Mouse (Mus musculus) embryonic facial prominence, embryonic 12.5 days (tissue): ENCODE measurements around the gene Sec22c. TPM values are rescaled to one million over a fixed set of nuclear protein-coding genes. Genes with fewer than 3 reads are reported as not detected.
A peak's percentile ranks its signal among the peaks of the same experiment; 100 is the strongest.

ENCODE experiments used
- ATAC-seq: fragments of 200-750 bp; cut with Nextera tagmentation; 2 replicates; pipeline ENCODE4 v1.8.0; 2017; ENCODE audit not compliant: insufficient number of reproducible peaks, insufficient read depth, low FRiP score, low TSS enrichment
- H3K27ac ChIP-seq: fragments of 300-500 bp; sonication (generic); 2 replicates; pipeline ENCODE4 v1.5.1; 2016; ENCODE audit warnings: mild to moderate bottlenecking
- H3K27me3 ChIP-seq: fragments of 300-500 bp; sonication (generic); 2 replicates; pipeline ENCODE4 v1.6.1; 2016; ENCODE audit warnings: mild to moderate bottlenecking, moderate library complexity
- H3K36me3 ChIP-seq: fragments of 300-500 bp; sonication (generic); 2 replicates; pipeline ENCODE4 v1.6.1; 2016; ENCODE audit warnings: mild to moderate bottlenecking
- H3K4me1 ChIP-seq: fragments of 300-500 bp; sonication (generic); 2 replicates; pipeline ENCODE4 v1.6.1; 2016
- H3K4me2 ChIP-seq: fragments of 300-500 bp; sonication (generic); replicated peaks from 2 replicates; pipeline ENCODE4 v1.6.1; 2016; ENCODE audit warnings: mild to moderate bottlenecking, moderate library complexity
- H3K4me3 ChIP-seq: fragments of 300-500 bp; sonication (generic); 2 replicates; pipeline ENCODE4 v1.5.1; 2016; ENCODE audit warnings: mild to moderate bottlenecking
- H3K9ac ChIP-seq: fragments of 300-500 bp; sonication (generic); 2 replicates; pipeline ENCODE4 v1.6.1; 2016; ENCODE audit warnings: mild to moderate bottlenecking, moderate library complexity
- H3K9me3 ChIP-seq: fragments of 300-500 bp; sonication (generic); 2 replicates; pipeline ENCODE4 v1.6.1; 2016; ENCODE audit warnings: mild to moderate bottlenecking, moderate library complexity
- WGBS: fragments of 180-500 bp; shearing (Covaris S2); methylation state at CpG from one replicate; pipeline ENCODE4 v1.1.7; 2016; 5-methylcytosine and 5-hydroxymethylcytosine counted together
- polyA plus RNA-seq: library from polyadenylated mRNA; unstranded; fragments of >200 nt; fragmentation: Nextera tagmentation; extraction: Ambion mirVana; gene quantifications from 2 replicates; pipeline ENCODE4 v1.2.1, GENCODE M21; 2016

The Sec22c gene
- polyA plus RNA-seq, 1 experiment from 2014 or later = 18.0 TPM

DNA sequence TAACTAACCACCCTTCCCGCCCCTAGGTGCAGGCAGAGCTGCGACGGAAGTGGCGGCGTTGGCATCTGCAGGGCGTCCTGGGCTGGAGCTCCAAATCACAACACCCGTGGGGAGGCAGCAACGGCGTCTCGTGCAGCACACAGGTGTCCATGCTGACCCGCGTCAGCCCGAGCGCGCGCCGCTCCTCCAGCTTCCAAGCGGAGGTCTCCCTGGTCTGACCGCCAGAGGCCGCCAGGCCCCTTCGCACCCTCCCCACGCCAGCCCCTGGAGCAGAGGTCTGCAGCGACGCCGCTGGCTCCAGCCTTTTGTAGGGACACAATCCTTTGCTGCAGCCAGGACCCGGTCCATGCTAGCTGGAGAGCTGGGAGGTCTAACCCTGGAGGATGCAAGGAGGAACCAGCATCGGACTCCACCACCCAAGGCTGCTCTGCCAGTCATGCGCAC is 35.9 kb downstream of the Sec22c start:
- ATAC-seq = peak; percentile 37; the same call in 1 of the 2 replicates

DNA sequence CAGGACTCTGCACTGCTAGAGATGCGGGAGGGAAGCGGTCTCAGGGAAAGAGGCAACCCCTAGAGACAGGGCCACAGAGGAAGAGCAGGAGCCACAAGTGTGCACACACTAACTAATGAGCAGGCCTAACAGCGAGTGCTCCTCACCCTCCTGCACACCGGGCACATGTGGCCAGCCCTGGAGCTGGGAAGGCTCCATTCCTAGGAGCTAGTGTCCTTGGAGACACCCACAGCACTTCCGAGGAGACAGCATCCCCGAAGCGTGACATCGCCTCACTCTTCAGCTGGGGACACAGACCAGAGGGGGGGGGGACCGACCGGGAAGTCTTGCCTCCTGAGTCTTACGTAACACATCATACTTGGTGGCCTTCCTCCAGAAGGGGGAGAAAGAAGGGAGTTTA is 37.5 kb downstream of the Sec22c start:
- ATAC-seq = no peak; the same call in 1 of the 2 replicates
- H3K36me3 ChIP-seq = no peaks in the 10 kb centered on the region
- H3K9ac ChIP-seq = no peak overlapping the region
- peaks cover 40% of the 10 kb centered on the region for H3K27me3 ChIP-seq
- H3K4me3 ChIP-seq = no peak overlapping the region
- no peak overlapping the region for H3K4me2 ChIP-seq
- WGBS = 80% methylated on average over 11 of the region's 11 CpGs
- no peaks in the 10 kb centered on the region for H3K9me3 ChIP-seq
- H3K27ac ChIP-seq = no peak overlapping the region
- peaks cover 16% of the 10 kb centered on the region; the same call in 1 of the 2 replicates for H3K4me1 ChIP-seq

More for the DNA sequence above, 35.9 kb downstream of the Sec22c start:
- peaks cover 40% of the 10 kb centered on the region for H3K27me3 ChIP-seq
- no peak overlapping the region for H3K27ac ChIP-seq
- no peaks in the 10 kb centered on the region for H3K36me3 ChIP-seq
- H3K9me3 ChIP-seq = no peaks in the 10 kb centered on the region
- H3K4me1 ChIP-seq = peaks cover 16% of the 10 kb centered on the region; the same call in 1 of the 2 replicates
- peak overlapping the region; percentile 32 for H3K4me3 ChIP-seq
- H3K9ac ChIP-seq = peak overlapping the region; percentile 49; the same call in 1 of the 2 replicates
- WGBS = under 1% methylated on average over 28 of the region's 28 CpGs
- peak overlapping the region; percentile 63 for H3K4me2 ChIP-seq

DNA sequence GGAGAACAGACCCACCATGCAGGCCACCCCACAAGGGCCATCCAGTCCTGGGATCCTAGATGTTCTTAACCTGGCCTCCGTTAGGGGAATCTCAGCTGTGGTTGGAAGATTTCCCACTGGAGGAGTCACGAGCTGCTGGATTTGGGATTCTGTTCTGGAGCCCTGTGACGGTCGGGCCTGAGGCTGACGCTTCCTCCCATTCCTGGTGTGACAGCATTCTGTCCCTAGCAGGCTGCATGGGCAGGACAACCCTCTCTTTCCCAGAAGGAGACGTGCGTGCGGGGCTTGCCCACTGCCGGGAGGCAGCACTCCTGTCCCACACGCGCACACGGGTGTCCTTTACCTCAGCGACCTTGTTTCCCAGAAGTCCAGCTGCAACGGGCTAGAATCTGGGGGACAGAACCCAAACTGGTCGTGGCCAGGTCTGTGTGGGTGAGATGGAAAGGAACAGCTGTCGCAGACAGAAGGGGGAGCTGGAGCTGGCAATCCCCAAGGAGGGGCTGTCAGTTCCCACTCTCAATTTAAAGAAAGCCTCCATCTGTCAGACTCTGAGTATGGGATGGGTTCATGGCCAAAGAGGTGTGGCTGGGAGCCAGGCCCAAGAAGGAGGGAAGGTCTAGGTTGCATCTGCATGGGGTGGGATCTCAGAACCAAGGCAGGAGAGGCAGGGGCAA is 38.2 kb downstream of the Sec22c start:
- 0 out of 2 replicates have a peak overlapping the region, but pooled peaks have one; percentile 10 for H3K9ac ChIP-seq
- H3K4me2 ChIP-seq = no peak overlapping the region
- H3K4me3 ChIP-seq = no peak overlapping the region
- 67% methylated on average over 16 of the region's 16 CpGs for WGBS
- ATAC-seq = no peak
- H3K27me3 ChIP-seq = peaks cover 40% of the 10 kb centered on the region
- no peaks in the 10 kb centered on the region for H3K36me3 ChIP-seq
- H3K9me3 ChIP-seq = no peaks in the 10 kb centered on the region
- H3K27ac ChIP-seq = no peak overlapping the region
- peaks cover 13% of the 10 kb centered on the region; the same call in 1 of the 2 replicates for H3K4me1 ChIP-seq

DNA sequence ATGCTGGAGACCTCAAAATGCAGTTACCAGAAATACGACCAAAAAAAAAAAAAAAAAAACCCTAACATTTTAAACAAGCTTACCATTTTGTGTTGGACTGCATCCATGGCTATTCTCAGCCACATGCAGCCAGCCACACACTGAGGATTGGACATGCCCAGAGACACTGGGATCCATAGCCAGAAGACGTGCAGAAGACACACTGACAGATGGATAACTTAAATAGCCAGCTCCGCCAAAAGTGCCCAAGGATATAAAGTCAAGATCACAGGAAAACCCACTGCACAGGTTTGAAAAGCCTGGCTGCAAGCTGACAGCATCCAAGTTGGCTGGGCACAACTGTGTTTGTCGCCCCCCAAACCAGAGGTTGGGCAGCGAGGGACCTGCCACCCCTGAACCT is 41.2 kb downstream of the Sec22c start:
- WGBS = 84% methylated on average over 5 of the region's 5 CpGs
- Histone ChIP-seq H3K4me2 (no peak overlapping the region), H3K9ac (no peak overlapping the region), H3K9me3 (no peaks in the 10 kb centered on the region), H3K27ac (no peak overlapping the region), H3K27me3 (peaks cover 22% of the 10 kb centered on the region), H3K36me3 (no peaks in the 10 kb centered on the region), H3K4me3 (no peak overlapping the region), H3K4me1 (0 out of 2 replicates have a peak, but pooled peaks cover 3% of the 10 kb centered on the region)
- no peak for ATAC-seq

DNA sequence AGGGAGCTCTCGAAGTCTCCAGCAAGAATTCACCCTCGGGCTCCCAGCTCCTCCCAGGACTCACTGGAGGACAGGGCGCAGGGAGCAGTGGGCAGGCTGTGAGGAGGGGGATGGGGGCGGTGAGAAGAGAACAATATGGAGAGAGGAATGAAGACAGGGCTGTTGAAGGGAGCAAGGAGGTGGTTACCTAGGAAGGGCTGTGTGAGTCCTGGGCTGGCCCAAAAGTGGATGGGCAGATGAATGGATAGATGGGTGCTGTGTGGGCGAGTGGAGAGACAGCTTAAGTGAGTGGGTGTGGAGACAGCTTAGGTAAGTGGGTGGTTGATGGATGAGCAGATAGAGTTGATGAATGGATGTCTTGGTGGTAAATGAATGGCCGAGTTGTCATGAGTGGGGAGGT is 41.8 kb downstream of the Sec22c start:
- Histone ChIP-seq H3K36me3 (no peaks in the 10 kb centered on the region), H3K9me3 (no peaks in the 10 kb centered on the region), H3K4me2 (no peak overlapping the region), H3K9ac (no peak overlapping the region), H3K4me1 (0 out of 2 replicates have a peak, but pooled peaks cover 2% of the 10 kb centered on the region), H3K27me3 (peaks cover 16% of the 10 kb centered on the region), H3K4me3 (no peak overlapping the region), H3K27ac (no peak overlapping the region)
- 71% methylated on average over 6 of the region's 6 CpGs for WGBS
- ATAC-seq = no peak

DNA sequence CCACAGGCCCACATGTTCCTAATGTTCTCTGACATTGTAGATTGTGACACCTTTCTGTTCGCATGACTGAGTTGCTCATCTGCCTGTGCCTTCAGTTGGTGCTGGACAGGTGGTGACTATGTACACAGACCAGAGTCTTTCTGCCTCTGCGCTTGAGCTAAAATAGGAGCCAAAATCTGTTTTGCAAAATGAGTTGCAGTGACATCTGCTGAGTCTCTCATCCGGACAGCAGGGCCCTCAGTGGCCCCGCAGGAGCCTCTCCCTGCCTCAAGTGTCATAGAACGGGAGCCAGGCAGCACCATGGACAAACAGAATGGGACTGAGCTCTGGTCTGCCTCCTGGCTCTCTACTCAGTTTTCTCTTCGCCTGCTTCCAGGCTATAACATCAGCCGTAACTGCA is 45.5 kb downstream of the Sec22c start:
- no peaks in the 10 kb centered on the region for H3K36me3 ChIP-seq
- WGBS = 79% methylated on average over 7 of the region's 7 CpGs
- ATAC-seq = no peak
- H3K9ac ChIP-seq = no peak overlapping the region
- H3K4me3 ChIP-seq = no peak overlapping the region
- H3K27me3 ChIP-seq = no peaks in the 10 kb centered on the region
- no peak overlapping the region for H3K4me2 ChIP-seq
- H3K4me1 ChIP-seq = no peaks in the 10 kb centered on the region
- no peaks in the 10 kb centered on the region for H3K9me3 ChIP-seq
- no peak overlapping the region for H3K27ac ChIP-seq

DNA sequence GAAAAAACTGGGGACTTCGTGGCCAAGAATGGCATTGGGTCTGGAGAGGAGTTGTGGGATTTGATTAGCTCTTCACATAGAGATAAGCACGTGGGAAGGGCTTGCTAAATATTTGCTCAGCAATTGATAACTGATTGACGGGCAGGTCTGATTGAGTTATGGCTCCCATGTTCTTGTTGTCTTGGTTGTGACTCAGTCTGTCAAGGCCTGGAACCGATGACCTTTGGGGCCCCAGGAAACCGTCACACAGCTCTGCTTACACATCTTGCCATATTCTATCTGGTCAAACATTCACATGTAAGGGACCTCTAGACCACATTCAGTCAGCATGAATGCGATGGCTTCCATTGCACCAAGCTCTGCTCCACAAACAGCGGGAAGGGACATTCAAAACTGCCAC is 47.0 kb downstream of the Sec22c start:
- Histone ChIP-seq H3K4me2 (no peak overlapping the region), H3K36me3 (no peaks in the 10 kb centered on the region), H3K9ac (no peak overlapping the region), H3K4me1 (no peaks in the 10 kb centered on the region), H3K9me3 (no peaks in the 10 kb centered on the region), H3K4me3 (no peak overlapping the region), H3K27me3 (no peaks in the 10 kb centered on the region), H3K27ac (no peak overlapping the region)
- no peak for ATAC-seq
- WGBS = 82% methylated on average over 7 of the region's 7 CpGs

DNA sequence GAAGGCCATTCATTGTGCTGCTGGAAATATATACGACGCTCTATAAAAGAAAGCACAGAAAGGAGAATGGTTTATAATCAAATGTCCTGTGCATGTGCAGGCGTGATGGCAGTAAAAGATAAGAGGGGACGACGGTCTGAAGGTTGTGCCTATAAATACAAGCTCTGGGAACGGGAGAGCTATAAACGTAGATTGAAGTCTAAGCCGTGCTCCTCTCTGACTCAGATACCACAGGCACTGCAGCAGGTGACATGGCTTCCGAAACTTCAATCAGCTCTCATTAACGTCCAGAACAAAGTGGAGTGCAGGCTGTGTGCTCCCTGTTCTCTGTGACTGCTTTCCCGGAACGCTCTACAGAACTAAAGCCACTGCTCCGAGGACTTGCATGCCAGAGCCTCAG is 48.1 kb downstream of the Sec22c start:
- Histone ChIP-seq H3K4me1 (no peaks in the 10 kb centered on the region), H3K9me3 (no peaks in the 10 kb centered on the region), H3K4me2 (no peak overlapping the region), H3K27ac (no peak overlapping the region), H3K27me3 (no peaks in the 10 kb centered on the region), H3K9ac (no peak overlapping the region), H3K36me3 (no peaks in the 10 kb centered on the region), H3K4me3 (no peak overlapping the region)
- WGBS = 64% methylated on average over 13 of the region's 13 CpGs
- no peak for ATAC-seq

DNA sequence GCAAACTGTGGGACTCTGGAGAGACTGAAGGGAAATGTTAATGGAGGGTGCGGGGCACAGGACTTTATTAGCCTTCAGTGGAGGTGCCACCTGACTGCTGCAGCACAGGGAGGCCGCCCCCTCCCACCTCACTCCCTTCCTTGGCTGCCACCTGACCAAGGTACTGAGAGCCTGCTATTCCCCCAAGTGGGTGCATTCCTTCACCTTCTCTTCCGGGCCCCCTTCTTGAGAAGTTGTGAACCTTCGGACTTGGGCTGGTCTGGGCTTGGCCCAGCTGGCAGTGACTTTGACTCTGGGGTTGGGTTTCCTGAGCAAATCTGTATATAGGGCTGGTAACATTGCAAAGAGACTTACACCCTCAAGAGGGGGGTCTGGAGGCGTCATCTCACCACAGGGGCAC is 49.0 kb downstream of the Sec22c start:
- H3K27me3 ChIP-seq = no peaks in the 10 kb centered on the region
- no peak for ATAC-seq
- H3K4me2 ChIP-seq = no peak overlapping the region
- H3K4me3 ChIP-seq = no peak overlapping the region
- H3K4me1 ChIP-seq = no peaks in the 10 kb centered on the region
- no peaks in the 10 kb centered on the region for H3K9me3 ChIP-seq
- no peak overlapping the region for H3K27ac ChIP-seq
- no peak overlapping the region for H3K9ac ChIP-seq
- 88% methylated on average over 5 of the region's 5 CpGs for WGBS
- no peaks in the 10 kb centered on the region for H3K36me3 ChIP-seq

DNA sequence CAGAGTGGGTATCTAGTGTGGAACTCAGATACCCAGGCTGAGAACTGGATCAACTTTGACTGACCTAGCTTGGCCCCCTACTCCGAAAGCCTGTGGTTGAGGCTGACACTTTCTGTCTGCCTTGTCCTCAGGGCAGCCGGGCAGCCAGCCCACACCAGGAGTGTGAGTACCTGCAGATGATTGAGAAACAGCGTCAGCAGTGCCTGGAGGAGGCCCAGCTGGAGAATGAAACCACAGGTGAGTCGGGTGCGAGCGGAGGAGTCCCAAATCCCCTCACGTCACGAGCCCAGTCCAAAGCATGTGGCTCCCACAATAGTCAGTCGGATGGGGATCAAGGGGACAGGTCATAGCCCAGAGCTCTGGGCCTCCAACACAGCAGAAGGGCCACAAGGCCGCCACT is 51.6 kb downstream of the Sec22c start:
- H3K27me3 ChIP-seq = no peaks in the 10 kb centered on the region
- H3K9ac ChIP-seq = no peak overlapping the region
- no peaks in the 10 kb centered on the region for H3K9me3 ChIP-seq
- H3K27ac ChIP-seq = no peak overlapping the region
- no peak overlapping the region for H3K4me3 ChIP-seq
- H3K4me2 ChIP-seq = no peak overlapping the region
- 81% methylated on average over 10 of the region's 10 CpGs for WGBS
- no peaks in the 10 kb centered on the region for H3K36me3 ChIP-seq
- no peaks in the 10 kb centered on the region for H3K4me1 ChIP-seq
- ATAC-seq = no peak

DNA sequence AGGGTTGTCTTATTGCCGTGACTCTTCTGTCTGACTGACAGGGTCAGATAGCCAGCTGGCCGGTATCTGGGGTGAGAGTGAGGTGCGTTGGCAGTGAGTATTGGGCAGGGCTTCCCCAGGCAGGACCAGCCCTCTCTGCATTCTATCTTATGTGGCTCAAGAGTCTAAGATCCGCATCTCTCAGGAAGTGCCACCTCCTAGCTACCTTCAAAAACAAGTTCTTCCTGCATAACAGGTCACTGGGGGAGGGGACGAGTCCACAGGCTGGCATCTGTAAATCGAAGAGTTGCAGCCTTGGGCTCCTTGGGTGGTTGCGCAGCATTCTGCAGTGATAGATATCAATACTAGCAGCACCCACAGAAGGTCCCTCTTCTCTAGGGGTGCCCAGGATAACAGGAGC is 58.3 kb downstream of the Sec22c start:
- Histone ChIP-seq H3K4me3 (no peak overlapping the region), H3K4me1 (peaks cover 8% of the 10 kb centered on the region; the same call in 1 of the 2 replicates), H3K9ac (no peak overlapping the region), H3K4me2 (no peak overlapping the region), H3K27me3 (peaks cover 31% of the 10 kb centered on the region), H3K9me3 (no peaks in the 10 kb centered on the region), H3K36me3 (no peaks in the 10 kb centered on the region), H3K27ac (no peak overlapping the region)
- 69% methylated on average over 7 of the region's 7 CpGs for WGBS
- ATAC-seq = no peak

DNA sequence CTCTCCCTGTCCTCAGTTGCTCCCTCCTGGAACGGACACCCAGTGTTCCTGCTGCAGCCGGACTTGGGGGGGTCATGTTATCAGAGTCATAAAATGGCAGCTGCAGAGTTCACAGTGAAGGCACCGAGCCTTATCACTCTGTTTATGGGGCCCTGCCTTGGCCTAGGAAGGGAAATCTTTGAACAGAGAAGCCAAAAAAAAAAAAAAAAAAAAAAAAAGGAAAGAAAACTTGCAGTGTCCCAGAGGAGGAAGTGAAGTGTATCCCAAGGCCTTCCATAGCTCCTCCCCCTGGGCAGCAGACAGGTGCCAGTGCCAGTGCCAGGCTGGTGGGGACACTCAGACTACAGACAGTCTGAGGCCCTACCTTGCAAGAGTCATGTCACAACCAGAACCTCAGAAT is 60.4 kb downstream of the Sec22c start:
- no peak overlapping the region for H3K4me2 ChIP-seq
- H3K27ac ChIP-seq = no peak overlapping the region
- ATAC-seq = no peak
- H3K4me1 ChIP-seq = peaks cover 16% of the 10 kb centered on the region; the same call in 1 of the 2 replicates
- peaks cover 53% of the 10 kb centered on the region for H3K27me3 ChIP-seq
- no peaks in the 10 kb centered on the region for H3K9me3 ChIP-seq
- H3K9ac ChIP-seq = no peak overlapping the region
- no peaks in the 10 kb centered on the region for H3K36me3 ChIP-seq
- WGBS = 67% methylated on average over 3 of the region's 3 CpGs
- H3K4me3 ChIP-seq = no peak overlapping the region
